Mouse (Mus musculus) midbrain, embryonic 10.5 days (tissue): ENCODE data around the gene Inhbb. TPM values are rescaled to one million over a fixed set of nuclear protein-coding genes. Genes with fewer than 3 reads are reported as not detected.

ENCODE experiments used
- DNase-seq: peaks from one replicate; pipeline ENCODE4 v3.0.0-alpha.2; 2017; ENCODE audit warnings: low spot score
- H3K27ac ChIP-seq: fragments of 300-500 bp; sonication (generic); replicated peaks from 2 replicates; pipeline ENCODE4 v1.5.1; 2016; ENCODE audit warnings: mild to moderate bottlenecking
- H3K27me3 ChIP-seq: fragments of 300-500 bp; sonication (generic); 2 replicates; pipeline ENCODE4 v1.6.1; 2016; ENCODE audit warnings: low read depth, mild to moderate bottlenecking; ENCODE audit not compliant: poor library complexity, severe bottlenecking
- H3K36me3 ChIP-seq: fragments of 300-500 bp; sonication (generic); 2 replicates; pipeline ENCODE4 v1.6.1; 2016; ENCODE audit warnings: mild to moderate bottlenecking, moderate library complexity
- H3K4me1 ChIP-seq: fragments of 300-500 bp; sonication (generic); 2 replicates; pipeline ENCODE4 v1.6.1; 2016
- H3K4me3 ChIP-seq: fragments of 300-500 bp; sonication (generic); 2 replicates; pipeline ENCODE4 v1.5.1; 2016; ENCODE audit warnings: mild to moderate bottlenecking, moderate library complexity
- H3K9me3 ChIP-seq: fragments of 300-500 bp; sonication (generic); replicated peaks from 2 replicates; pipeline ENCODE4 v1.6.1; 2016; ENCODE audit warnings: mild to moderate bottlenecking
- WGBS: fragments of 180-500 bp; shearing (Covaris S2); methylation state at CpG from one replicate; pipeline ENCODE4 v1.1.7; 2016; 5-methylcytosine and 5-hydroxymethylcytosine counted together
- polyA plus RNA-seq: library from polyadenylated mRNA; unstranded; fragments of >200 nt; fragmentation: Nextera tagmentation; extraction: Ambion mirVana; gene quantifications from 2 replicates; pipeline ENCODE4 v1.2.1, GENCODE M21; 2016

The Inhbb gene
- polyA plus RNA-seq, 1 experiment from 2014 or later: 0.25 TPM

DNA sequence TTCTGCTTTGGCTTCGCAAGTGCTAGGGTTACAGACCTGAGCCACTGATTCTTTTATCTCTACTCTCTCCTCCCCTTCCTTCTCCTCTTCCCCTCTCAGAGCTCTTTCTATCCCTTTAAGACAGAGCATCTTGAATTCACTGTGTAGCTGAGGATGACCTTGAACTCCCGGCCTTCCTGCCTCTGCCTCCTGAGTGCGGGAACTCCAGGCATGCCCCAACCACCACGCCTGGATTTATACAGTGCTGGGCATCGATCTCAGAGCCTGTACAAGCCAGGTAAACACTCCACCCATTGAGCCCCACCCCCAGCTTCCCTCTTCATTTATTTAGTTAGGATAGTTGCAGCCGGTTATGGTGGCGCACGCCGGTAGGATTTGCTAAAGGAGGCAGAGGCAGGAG is 20.9 kb upstream of the Inhbb start:
- Histone ChIP-seq H3K36me3 (no peaks in the 10 kb centered on the region), H3K9me3 (no peaks in the 10 kb centered on the region), H3K4me1 (no peaks in the 10 kb centered on the region), H3K27ac (no peak overlapping the region), H3K4me3 (no peak overlapping the region), H3K27me3 (no peaks in the 10 kb centered on the region)
- WGBS: 92% methylated on average over 9 of the region's 9 CpGs
- DNase-seq: no peak

DNA sequence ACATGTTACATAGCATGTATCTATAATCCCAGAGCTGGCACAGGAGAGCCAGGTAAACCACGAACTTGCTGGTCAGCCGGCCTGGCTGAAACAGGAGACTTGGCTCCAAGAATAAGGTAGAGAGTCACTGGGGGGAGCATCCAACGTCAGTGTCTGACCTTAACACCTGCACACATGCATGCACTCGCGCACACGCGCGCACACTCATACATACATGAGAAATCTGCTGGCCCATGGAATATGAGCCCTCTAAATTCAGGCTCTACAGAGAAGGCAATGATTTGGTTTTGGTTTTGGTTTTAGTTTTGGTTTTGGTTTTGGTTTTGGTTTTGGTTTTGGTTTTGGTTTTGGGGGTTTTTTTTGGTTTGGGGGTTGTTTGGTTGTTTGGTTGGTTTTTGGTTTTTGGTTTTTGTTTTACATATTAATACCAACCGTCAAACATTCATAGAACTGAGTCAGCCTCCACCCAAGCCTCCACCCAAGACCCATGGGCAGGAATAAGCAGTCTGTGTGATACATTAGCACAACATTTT is 16.1 kb upstream of the Inhbb start:
- Histone ChIP-seq H3K9me3 (no peaks in the 10 kb centered on the region), H3K4me1 (no peaks in the 10 kb centered on the region), H3K4me3 (no peak overlapping the region), H3K36me3 (no peaks in the 10 kb centered on the region), H3K27me3 (no peaks in the 10 kb centered on the region), H3K27ac (no peak overlapping the region)
- no peak for DNase-seq
- 94% methylated on average over 9 of the region's 9 CpGs for WGBS

DNA sequence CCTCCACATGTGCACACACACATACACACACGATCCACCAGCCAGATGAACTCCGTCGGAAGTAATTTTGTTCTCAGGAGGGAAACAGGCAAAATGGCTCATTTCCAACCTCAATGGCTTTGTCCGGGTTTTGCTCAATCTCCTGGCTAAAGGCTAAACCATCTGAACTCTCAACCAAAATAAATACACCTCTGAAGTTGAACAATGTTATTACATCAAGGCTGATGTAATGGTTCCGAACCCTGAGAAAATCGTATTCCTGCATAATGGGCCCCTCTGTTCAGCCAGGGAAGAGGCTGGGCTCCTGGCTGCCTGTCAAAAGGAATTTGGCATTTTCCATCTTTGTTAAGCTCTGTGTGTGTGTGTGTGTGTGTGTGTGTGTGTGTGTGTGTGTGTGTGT is 15.4 kb upstream of the Inhbb start:
- Histone ChIP-seq H3K4me3 (no peak overlapping the region), H3K36me3 (no peaks in the 10 kb centered on the region), H3K27ac (no peak overlapping the region), H3K4me1 (no peaks in the 10 kb centered on the region), H3K27me3 (no peaks in the 10 kb centered on the region), H3K9me3 (no peaks in the 10 kb centered on the region)
- WGBS: 84% methylated on average over 6 of the region's 6 CpGs
- no peak for DNase-seq

GRCm38 (mm10) chr1:119424141-119424860 is 2.3 kb upstream of the Inhbb start:
- H3K27me3 ChIP-seq: peaks cover 81% of the 10 kb centered on the region
- no peak overlapping the region for H3K4me3 ChIP-seq
- no peaks in the 10 kb centered on the region for H3K36me3 ChIP-seq
- H3K4me1 ChIP-seq: peaks cover 35% of the 10 kb centered on the region
- DNase-seq: no peak
- no peak overlapping the region for H3K27ac ChIP-seq
- 43% methylated on average over 6 of the region's 6 CpGs for WGBS
- H3K9me3 ChIP-seq: no peaks in the 10 kb centered on the region

DNA sequence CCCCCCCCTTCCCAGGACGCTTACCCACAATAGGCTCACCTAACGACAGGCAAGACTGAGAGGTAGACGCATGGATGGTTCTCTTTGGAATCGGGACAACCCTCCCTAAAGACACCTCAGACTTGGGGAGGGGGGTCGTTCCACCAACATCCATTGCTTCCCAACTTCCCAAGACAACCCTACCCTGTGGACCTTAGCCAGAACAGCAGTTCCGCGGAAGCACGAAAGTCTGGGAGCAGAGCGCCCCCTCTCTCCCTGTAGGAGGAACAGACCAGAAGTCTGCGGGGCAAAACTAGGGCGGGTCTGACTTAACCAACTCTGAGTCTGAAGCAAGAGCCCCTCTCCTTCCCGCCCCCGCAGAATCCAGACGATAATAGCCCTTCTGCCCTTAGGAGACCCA is 1.5 kb upstream of the Inhbb start:
- H3K4me3 ChIP-seq: no peak overlapping the region
- H3K27ac ChIP-seq: no peak overlapping the region
- 4% methylated on average over 14 of the region's 14 CpGs for WGBS
- H3K9me3 ChIP-seq: no peaks in the 10 kb centered on the region
- H3K27me3 ChIP-seq: peaks cover 89% of the 10 kb centered on the region
- DNase-seq: peak; percentile 58
- H3K36me3 ChIP-seq: no peaks in the 10 kb centered on the region
- peaks cover 43% of the 10 kb centered on the region for H3K4me1 ChIP-seq

DNA sequence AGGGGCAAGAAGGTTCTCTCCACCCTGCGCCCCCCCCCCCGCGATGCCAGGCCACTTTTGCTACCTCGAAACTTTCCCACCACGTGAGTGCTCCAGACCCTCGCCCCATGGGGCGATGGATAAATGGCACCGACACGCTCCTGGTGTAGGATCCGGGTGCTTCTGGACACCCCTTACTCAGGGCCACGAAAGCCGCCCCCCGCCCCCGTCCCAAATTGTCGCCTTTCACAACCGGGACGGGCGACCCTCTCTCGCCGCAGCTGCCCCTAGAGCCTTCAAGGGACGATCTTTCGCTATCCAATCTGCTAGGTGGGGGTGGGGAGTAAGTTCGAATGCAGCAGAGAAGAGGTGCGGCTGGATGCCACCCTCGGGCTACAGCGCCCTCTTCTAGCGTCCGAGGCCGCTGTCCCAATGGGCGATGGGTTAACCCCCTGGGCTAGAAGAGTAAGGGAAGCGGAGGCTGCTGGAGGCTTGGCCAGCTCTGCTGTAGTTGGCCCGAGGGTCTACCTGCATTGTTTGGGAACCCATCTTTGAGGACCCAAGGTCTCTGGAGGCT is 490 bp upstream of the Inhbb start:
- Histone ChIP-seq H3K4me3 (peak overlapping the region; percentile 70), H3K4me1 (peaks cover 45% of the 10 kb centered on the region), H3K36me3 (no peaks in the 10 kb centered on the region), H3K27ac (peak overlapping the region; percentile 75; the same call in 1 of the 2 replicates), H3K9me3 (no peaks in the 10 kb centered on the region), H3K27me3 (peaks cover 91% of the 10 kb centered on the region)
- WGBS: 2% methylated on average over 31 of the region's 32 CpGs
- peak; percentile 39 for DNase-seq

GRCm38 (mm10) chr1:119420984-119421575 is 968 bp downstream of the Inhbb start:
- peak; percentile 38 for DNase-seq
- Histone ChIP-seq H3K36me3 (no peaks in the 10 kb centered on the region), H3K27ac (peak overlapping the region; percentile 75), H3K4me3 (peak overlapping the region; percentile 70), H3K27me3 (peaks cover 100% of the 10 kb centered on the region), H3K9me3 (no peaks in the 10 kb centered on the region), H3K4me1 (peaks cover 49% of the 10 kb centered on the region)
- WGBS: 1% methylated on average over 58 of the region's 78 CpGs

DNA sequence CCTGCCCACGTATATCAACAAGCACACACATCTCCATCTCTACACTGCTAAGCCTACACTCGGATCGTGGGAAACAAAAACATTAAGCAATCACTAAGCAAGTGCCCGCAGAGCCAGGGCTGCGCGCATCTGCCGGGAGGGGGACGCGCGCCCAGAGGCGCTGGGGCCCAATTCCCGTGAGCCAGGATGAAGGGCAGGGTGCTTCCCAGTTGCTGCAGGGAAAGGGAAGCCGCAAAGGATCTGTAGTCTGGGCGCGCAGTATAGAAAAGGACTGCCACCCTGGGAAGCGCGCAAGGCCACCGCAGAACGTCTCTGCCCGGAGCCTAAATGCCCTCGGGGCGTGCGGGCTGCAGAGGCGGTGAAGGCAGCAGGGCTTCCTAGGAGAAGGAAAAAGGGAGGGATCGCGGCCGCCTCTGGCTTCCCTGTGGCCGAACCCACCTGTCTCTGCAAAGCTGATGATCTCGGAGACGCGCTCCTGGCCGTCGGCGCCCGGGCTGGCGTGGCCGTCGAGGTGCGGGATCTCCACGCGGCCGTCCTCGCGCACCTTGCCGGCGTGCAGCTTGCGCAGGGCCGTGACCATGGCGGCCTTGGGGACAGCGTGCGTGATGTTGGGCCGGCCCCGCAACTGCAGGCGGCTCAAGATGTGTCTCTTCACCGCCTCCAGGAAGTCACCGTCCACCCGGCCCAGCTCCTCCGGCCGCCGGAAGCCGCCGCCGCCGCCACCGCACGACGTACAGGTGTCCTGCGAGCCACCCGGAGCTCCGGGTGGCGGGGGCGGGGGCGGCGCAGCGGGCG is 1.7 kb downstream of the Inhbb start:
- Histone ChIP-seq H3K27ac (peak overlapping the region; percentile 56), H3K4me1 (peaks cover 49% of the 10 kb centered on the region), H3K36me3 (no peaks in the 10 kb centered on the region), H3K4me3 (peak overlapping the region; percentile 70), H3K27me3 (peaks cover 100% of the 10 kb centered on the region), H3K9me3 (no peaks in the 10 kb centered on the region)
- WGBS: 2% methylated on average over 76 of the region's 76 CpGs
- peak; percentile 43 for DNase-seq

DNA sequence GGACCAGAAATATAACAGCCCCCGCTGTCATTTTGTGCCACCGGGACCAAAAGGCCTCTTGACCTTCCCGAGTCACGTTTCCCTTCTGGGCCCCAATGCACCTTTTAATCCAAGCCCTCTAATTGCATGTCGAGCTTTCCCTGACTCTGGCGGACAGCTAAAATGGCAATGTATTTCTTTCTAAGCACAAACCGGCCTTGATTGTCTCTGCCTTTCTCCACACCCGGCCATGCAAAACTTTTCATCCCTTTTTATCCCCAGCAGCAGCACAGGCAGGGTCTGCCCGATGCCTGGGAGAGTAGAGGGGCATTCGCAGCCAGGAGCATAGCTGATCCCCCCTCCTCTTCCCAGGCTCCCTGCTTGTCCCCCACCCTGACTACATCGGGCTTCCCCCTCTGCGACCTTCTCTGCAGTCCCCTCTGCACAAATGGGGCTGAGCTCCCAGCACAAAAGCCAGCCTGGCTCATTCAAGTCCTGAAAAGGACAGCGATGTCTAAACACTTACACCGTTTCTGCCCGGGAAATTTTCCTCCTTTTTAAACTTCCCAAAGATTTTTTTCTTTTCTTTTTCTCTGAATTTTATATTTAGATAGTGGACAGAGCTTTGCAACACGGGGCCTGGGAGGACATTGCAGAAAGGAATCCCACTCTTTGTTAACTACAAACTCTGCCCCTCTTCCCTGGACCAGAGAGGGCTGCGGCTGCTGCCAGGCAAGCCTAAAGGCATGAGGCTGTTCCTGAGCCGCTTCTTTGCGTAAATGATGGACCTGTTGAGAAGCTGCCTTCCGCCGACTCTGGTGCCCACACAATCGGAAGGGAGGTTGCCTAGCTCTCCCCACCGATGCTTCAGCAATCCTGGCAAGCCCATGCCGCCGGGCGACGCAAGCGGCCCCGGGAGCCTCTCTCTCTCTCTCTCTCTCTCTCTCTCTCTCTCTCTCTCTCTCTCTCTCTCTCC is 2.6 kb downstream of the Inhbb start:
- WGBS: 2% methylated on average over 29 of the region's 29 CpGs
- no peaks in the 10 kb centered on the region for H3K9me3 ChIP-seq
- H3K36me3 ChIP-seq: no peaks in the 10 kb centered on the region
- peaks cover 49% of the 10 kb centered on the region for H3K4me1 ChIP-seq
- H3K4me3 ChIP-seq: peak overlapping the region; percentile 70
- peak overlapping the region; percentile 56 for H3K27ac ChIP-seq
- H3K27me3 ChIP-seq: peaks cover 100% of the 10 kb centered on the region
- DNase-seq: peak; percentile 54

- WGBS: 64% methylated on average over 8 of the region's 8 CpGs
- Histone ChIP-seq H3K36me3 (no peaks in the 10 kb centered on the region), H3K4me3 (no peak overlapping the region), H3K27me3 (peaks cover 100% of the 10 kb centered on the region), H3K4me1 (peaks cover 49% of the 10 kb centered on the region), H3K27ac (no peak overlapping the region), H3K9me3 (no peaks in the 10 kb centered on the region)
- no peak for DNase-seq
Measured at GRCm38 (mm10) chr1:119417991-119418390, 4.1 kb downstream of the Inhbb start.

GRCm38 (mm10) chr1:119417542-119417941 is 4.5 kb downstream of the Inhbb start:
- Histone ChIP-seq H3K27ac (no peak overlapping the region), H3K4me3 (no peak overlapping the region), H3K4me1 (peaks cover 46% of the 10 kb centered on the region), H3K36me3 (no peaks in the 10 kb centered on the region), H3K27me3 (peaks cover 95% of the 10 kb centered on the region), H3K9me3 (no peaks in the 10 kb centered on the region)
- WGBS: 83% methylated on average over 20 of the region's 20 CpGs
- DNase-seq: no peak

GRCm38 (mm10) chr1:119416610-119417009 is 5.4 kb downstream of the Inhbb start:
- no peaks in the 10 kb centered on the region for H3K9me3 ChIP-seq
- H3K4me1 ChIP-seq: peaks cover 37% of the 10 kb centered on the region
- no peak for DNase-seq
- WGBS: 86% methylated on average over 8 of the region's 8 CpGs
- no peak overlapping the region for H3K4me3 ChIP-seq
- H3K27me3 ChIP-seq: peaks cover 86% of the 10 kb centered on the region
- H3K27ac ChIP-seq: no peak overlapping the region
- H3K36me3 ChIP-seq: no peaks in the 10 kb centered on the region
